In the genomic region with DNA sequence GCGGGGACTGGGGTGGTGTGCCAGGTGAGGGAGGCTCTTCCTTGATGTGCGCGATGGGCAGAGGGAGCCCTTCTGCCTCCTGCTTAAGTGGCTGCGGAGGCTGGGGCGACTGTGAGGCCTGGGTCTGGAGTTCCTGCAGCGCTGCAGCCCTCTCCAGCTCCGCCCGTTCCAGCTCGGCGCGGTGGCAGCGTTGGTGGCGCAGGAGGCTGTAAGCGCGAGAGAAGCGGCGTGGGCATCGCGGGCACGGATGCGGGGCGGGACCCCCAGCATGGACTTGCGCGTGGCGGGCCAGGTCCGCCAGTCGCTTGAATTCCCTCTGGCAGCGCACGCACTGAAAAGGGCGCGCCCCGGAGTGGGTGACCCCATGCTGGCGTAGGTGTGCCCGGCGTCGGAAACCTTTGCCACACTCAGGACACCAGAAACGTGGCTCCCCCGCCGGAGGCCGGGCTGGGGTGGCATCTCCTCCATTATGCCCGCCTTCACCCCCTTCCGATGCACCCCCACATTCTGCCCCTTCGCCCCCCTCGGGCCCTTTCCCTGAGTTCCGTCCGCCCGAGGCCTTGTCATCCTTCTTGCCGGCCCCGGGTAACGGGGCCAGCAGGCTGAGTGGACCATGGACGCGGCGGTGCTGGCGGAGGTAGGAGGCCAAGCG, we compare ENCODE assay signal across 11 mouse cellular contexts. TPM values are rescaled to one million over a fixed set of nuclear protein-coding genes. Genes with fewer than 3 reads are reported as not detected.
A peak's percentile ranks its signal among the peaks of the same experiment; 100 is the strongest.
DNase-seq lines count a peak whose midpoint lies in the region; ATAC-seq lines count a peak whose summit lies in the region.
"Had no signal": no experiment of that assay in that cellular context is flagged by ENCODE, and none has a peak within 500 bp of the region (broad histone marks: within the 10 kb centered on the region; RNA-seq: fewer than 3 reads in every experiment).

No protein-coding gene starts in this region.

- no peak for ATAC-seq in kidney, embryonic 16.5 days (ENCODE audit: low FRiP score, low TSS enrichment)
- ATAC-seq in hindbrain, embryonic 13.5 days (ENCODE audit: low FRiP score): no peak
- no peak for ATAC-seq in neural tube, embryonic 12.5 days (ENCODE audit: low FRiP score, low read depth)

- no peak overlapping the region for H3K9ac ChIP-seq in kidney, embryonic 16.5 days (replicated peaks; ENCODE audit: low read length)
- H3K9ac ChIP-seq in hindbrain, embryonic 13.5 days: peak overlapping the region; percentile 93
- peak overlapping the region; percentile 83 for H3K9ac ChIP-seq in neural tube, embryonic 12.5 days

- peaks cover 18% of the 10 kb centered on the region for H3K4me1 ChIP-seq in kidney, embryonic 16.5 days (ENCODE audit: insufficient read depth, low read length)
- H3K4me1 ChIP-seq in embryonic facial prominence, embryonic 10.5 days: peaks cover 35% of the 10 kb centered on the region
- peaks cover 37% of the 10 kb centered on the region for H3K4me1 ChIP-seq in hindbrain, embryonic 13.5 days (replicated peaks)
- H3K4me1 ChIP-seq in neural tube, embryonic 12.5 days: peaks cover 33% of the 10 kb centered on the region

- WGBS in kidney, embryonic 16.5 days: 48% methylated on average over 48 of the region's 55 CpGs
- WGBS in embryonic facial prominence, embryonic 10.5 days: 27% methylated on average over 55 of the region's 55 CpGs
- 30% methylated on average over 54 of the region's 55 CpGs for WGBS in hindbrain, embryonic 13.5 days
- 23% methylated on average over 55 of the region's 55 CpGs for WGBS in neural tube, embryonic 12.5 days

- H3K4me2 ChIP-seq in kidney, embryonic 16.5 days (replicated peaks; ENCODE audit: low read depth, low read length): peak overlapping the region; percentile 86
- H3K4me2 ChIP-seq in hindbrain, embryonic 13.5 days: peak overlapping the region; percentile 95
- peak overlapping the region; percentile 89 for H3K4me2 ChIP-seq in neural tube, embryonic 12.5 days (replicated peaks)

- H3K27me3 ChIP-seq in kidney, embryonic 16.5 days (ENCODE audit: insufficient read depth, low read length): no peaks in the 10 kb centered on the region
- H3K27me3 ChIP-seq in embryonic facial prominence, embryonic 10.5 days (replicated peaks; ENCODE audit: low read depth, poor library complexity, severe bottlenecking): peaks cover 36% of the 10 kb centered on the region
- peaks cover 16% of the 10 kb centered on the region for H3K27me3 ChIP-seq in hindbrain, embryonic 13.5 days
- peaks cover 22% of the 10 kb centered on the region for H3K27me3 ChIP-seq in neural tube, embryonic 12.5 days (replicated peaks)

- peaks cover 20% of the 10 kb centered on the region for H3K9me3 ChIP-seq in kidney, embryonic 16.5 days (ENCODE audit: low read length)
- H3K9me3 ChIP-seq in embryonic facial prominence, embryonic 10.5 days: peaks cover 37% of the 10 kb centered on the region
- peaks cover 7% of the 10 kb centered on the region for H3K9me3 ChIP-seq in hindbrain, embryonic 13.5 days
- H3K9me3 ChIP-seq in neural tube, embryonic 12.5 days: 0 out of 2 replicates have a peak, but pooled peaks cover 15% of the 10 kb centered on the region

- H3K36me3 ChIP-seq in kidney, embryonic 16.5 days (ENCODE audit: insufficient read depth, low read length): peaks cover 29% of the 10 kb centered on the region
- H3K36me3 ChIP-seq in embryonic facial prominence, embryonic 10.5 days (replicated peaks): peaks cover 35% of the 10 kb centered on the region
- peaks cover 38% of the 10 kb centered on the region for H3K36me3 ChIP-seq in hindbrain, embryonic 13.5 days
- peaks cover 35% of the 10 kb centered on the region for H3K36me3 ChIP-seq in neural tube, embryonic 12.5 days
- H3K36me3 ChIP-seq: G1E had no signal

- no peak overlapping the region for H3K27ac ChIP-seq in kidney, embryonic 16.5 days (ENCODE audit: low read length)
- H3K27ac ChIP-seq in embryonic facial prominence, embryonic 10.5 days (replicated peaks): no peak overlapping the region
- H3K27ac ChIP-seq in hindbrain, embryonic 13.5 days: no peak overlapping the region
- no peak overlapping the region for H3K27ac ChIP-seq in neural tube, embryonic 12.5 days

- no peak for DNase-seq in kidney, adult 8-10 months
- DNase-seq in embryonic facial prominence, embryonic 10.5 days (ENCODE audit: low spot score): no peak
- no peak for DNase-seq in spleen, postnatal 10 days (ENCODE audit: low spot score in 2 of 2)
- no peak for DNase-seq in lung, postnatal 4 days
- DNase-seq: adrenal gland, postnatal 14 days; right cerebral cortex, postnatal 14 days had no signal

- H3K4me3 ChIP-seq in kidney, embryonic 16.5 days (ENCODE audit: low read length): no peak overlapping the region
- peak overlapping the region; percentile 77 for H3K4me3 ChIP-seq in embryonic facial prominence, embryonic 10.5 days
- peak overlapping the region; percentile 82 for H3K4me3 ChIP-seq in hindbrain, embryonic 13.5 days
- peak overlapping the region; percentile 65 for H3K4me3 ChIP-seq in neural tube, embryonic 12.5 days

RNA-seq across cellular contexts. Expression of gene Zfp579, which starts 2.5 kb away (rescaled TPM):
- polyA plus RNA-seq in kidney, embryonic 16.5 days (2015; fragmentation: Nextera tagmentation; extraction: Ambion mirVana): 31.3 and 40.5 TPM in 2 replicates
- 24.8 and 29.3 TPM in 2 replicates for polyA plus RNA-seq in embryonic facial prominence, embryonic 10.5 days (2016; fragmentation: Nextera tagmentation; extraction: Ambion mirVana)
- 53.6 and 59.9 TPM in 2 replicates for polyA plus RNA-seq in hindbrain, embryonic 13.5 days (2015; fragmentation: Nextera tagmentation; extraction: Ambion mirVana)
- polyA plus RNA-seq in neural tube, embryonic 12.5 days (2016; fragmentation: Nextera tagmentation; extraction: Ambion mirVana): 52.4 and 57.5 TPM in 2 replicates

RNA-seq across cellular contexts. Expression of gene Zfp524, which starts 20.7 kb away (rescaled TPM):
- 14.4 and 15.2 TPM in 2 replicates for polyA plus RNA-seq in kidney, embryonic 16.5 days (2015; fragmentation: Nextera tagmentation; extraction: Ambion mirVana)
- 7.8 and 8.0 TPM in 2 replicates for polyA plus RNA-seq in embryonic facial prominence, embryonic 10.5 days (2016; fragmentation: Nextera tagmentation; extraction: Ambion mirVana)
- 7.9 and 9.2 TPM in 2 replicates for polyA plus RNA-seq in hindbrain, embryonic 13.5 days (2015; fragmentation: Nextera tagmentation; extraction: Ambion mirVana)
- polyA plus RNA-seq in neural tube, embryonic 12.5 days (2016; fragmentation: Nextera tagmentation; extraction: Ambion mirVana): 8.2 and 8.7 TPM in 2 replicates

RNA-seq across cellular contexts. Expression of gene Fiz1, which starts 21.0 kb away (rescaled TPM):
- polyA plus RNA-seq in kidney, embryonic 16.5 days (2015; fragmentation: Nextera tagmentation; extraction: Ambion mirVana): 41.9 and 44.2 TPM in 2 replicates
- 55.6 and 56.5 TPM in 2 replicates for polyA plus RNA-seq in embryonic facial prominence, embryonic 10.5 days (2016; fragmentation: Nextera tagmentation; extraction: Ambion mirVana)
- polyA plus RNA-seq in hindbrain, embryonic 13.5 days (2015; fragmentation: Nextera tagmentation; extraction: Ambion mirVana): 37.7 and 41.9 TPM in 2 replicates
- 62.0 and 63.3 TPM in 2 replicates for polyA plus RNA-seq in neural tube, embryonic 12.5 days (2016; fragmentation: Nextera tagmentation; extraction: Ambion mirVana)

RNA-seq across cellular contexts. Expression of gene Gm44973, which starts 21.8 kb away (rescaled TPM):
- polyA plus RNA-seq in kidney, embryonic 16.5 days (2015; fragmentation: Nextera tagmentation; extraction: Ambion mirVana): 1.7 and 1.9 TPM in 2 replicates
- polyA plus RNA-seq in embryonic facial prominence, embryonic 10.5 days (2016; fragmentation: Nextera tagmentation; extraction: Ambion mirVana): 0.38 and 1.3 TPM in 2 replicates
- 1.4 and 1.8 TPM in 2 replicates for polyA plus RNA-seq in hindbrain, embryonic 13.5 days (2015; fragmentation: Nextera tagmentation; extraction: Ambion mirVana)
- polyA plus RNA-seq in neural tube, embryonic 12.5 days (2016; fragmentation: Nextera tagmentation; extraction: Ambion mirVana): 0.26 TPM in 1 of 2 replicates, not detected in the other
- polyA plus RNA-seq: G1E had no signal

RNA-seq across cellular contexts. Expression of gene Sbk3, which starts 22.5 kb away (rescaled TPM):
- polyA plus RNA-seq in kidney, embryonic 16.5 days (2015; fragmentation: Nextera tagmentation; extraction: Ambion mirVana): not detected in 2 replicates
- 0.05 TPM in 1 of 2 replicates, not detected in the other for polyA plus RNA-seq in embryonic facial prominence, embryonic 10.5 days (2016; fragmentation: Nextera tagmentation; extraction: Ambion mirVana)
- polyA plus RNA-seq in hindbrain, embryonic 13.5 days (2015; fragmentation: Nextera tagmentation; extraction: Ambion mirVana): 0.19 and 0.49 TPM in 2 replicates
- polyA plus RNA-seq in neural tube, embryonic 12.5 days (2016; fragmentation: Nextera tagmentation; extraction: Ambion mirVana): 0.11 TPM in 2 replicates
- polyA plus RNA-seq: G1E; thymus, postnatal 0 days had no signal
